Comparison of ENCODE assay signal across 27 mouse cellular contexts in genomic region chr8:91424491-91425074, GRCm38 (mm10).
DNase-seq lines count a peak whose midpoint lies in the region; ATAC-seq and TF ChIP-seq lines count a peak whose summit lies in the region.
"Had no signal": no experiment of that assay in that cellular context is flagged by ENCODE, and none has a peak within 500 bp of the region (broad histone marks: within the 10 kb centered on the region; RNA-seq: fewer than 3 reads in every experiment).

No protein-coding gene starts in this region.

- no peak for ATAC-seq in heart, embryonic 11.5 days (replicated peaks; ENCODE audit: insufficient number of reproducible peaks, low FRiP score, low TSS enrichment)
- ATAC-seq in Patski: peak; percentile 62
- ATAC-seq: forebrain, embryonic 14.5 days; inflammation-experienced regulatory T-cells, adult 6 months; midbrain, embryonic 16.5 days had no signal

- peak overlapping the region; percentile 62; the same call in 1 of the 2 replicates for H3K27ac ChIP-seq in heart, embryonic 11.5 days (ENCODE audit: low read depth, low read length)
- H3K27ac ChIP-seq: embryonic facial prominence, embryonic 10.5 days; embryonic facial prominence, embryonic 15.5 days; hindbrain, embryonic 15.5 days; left cerebral cortex, adult 2 months; neural tube, embryonic 12.5 days had no signal

- POLR2A ChIA-PET in Patski (lab: Charles Lee): interaction anchor here (1.1 kb wide), 1 partner anchor 45 kb away, joined by 6 read pairs; no protein-coding TSS in a partner anchor

- intact Hi-C loops in heart, postnatal 36 days (cut with DNase I): loop anchor here (2.0 kb wide), 1 partner anchor 14 kb away; no protein-coding TSS in a partner anchor

- no peak for TF ChIP-seq CTCF in Patski (IDR thresholded peaks at IDR 0.05)

- no peak overlapping the region for H3K9ac ChIP-seq in heart, embryonic 11.5 days (ENCODE audit: low read depth, low read length)
- H3K9ac ChIP-seq: embryonic facial prominence, embryonic 15.5 days; hindbrain, embryonic 15.5 days; limb, embryonic 13.5 days; neural tube, embryonic 12.5 days had no signal

- in situ Hi-C loops in Patski (cut with MboI; ENCODE audit: low pct_unique_long_range_greater_than_20kb): no loop called here

- DNase-seq in heart, postnatal 36 days: no peak
- peak; percentile 13 for DNase-seq in ovary, adult 18-20 months (ENCODE audit: low spot score)
- DNase-seq in ovary, postnatal 36 days (ENCODE audit: low spot score): no peak
- DNase-seq in Patski (ENCODE audit: low read depth, low spot score): peak; percentile 9
- peak; percentile 55 for DNase-seq in yolk sac, embryonic 10.5 days (ENCODE audit: low spot score)
- no peak for DNase-seq in right cerebral cortex, postnatal 25 days
- DNase-seq: adrenal gland, postnatal 10 days; B cell, adult 2 months; cerebellum, adult 8-10 months; cerebellum, postnatal 25 days; kidney, adult 11 months; lung, postnatal 36 days; spleen, adult 18-20 months; thymus, postnatal 25 days had no signal

- no peak overlapping the region for H3K4me2 ChIP-seq in heart, embryonic 11.5 days
- H3K4me2 ChIP-seq: embryonic facial prominence, embryonic 15.5 days; hindbrain, embryonic 15.5 days; limb, embryonic 13.5 days; liver, embryonic 11.5 days; midbrain, embryonic 11.5 days; neural tube, embryonic 12.5 days had no signal

- H3K9me3 ChIP-seq in heart, embryonic 11.5 days (replicated peaks; ENCODE audit: control insufficient read depth, low read length): no peaks in the 10 kb centered on the region
- H3K9me3 ChIP-seq: embryonic facial prominence, embryonic 10.5 days; embryonic facial prominence, embryonic 15.5 days; hindbrain, embryonic 15.5 days; limb, embryonic 13.5 days; neural tube, embryonic 12.5 days had no signal

- peaks cover 9% of the 10 kb centered on the region; the same call in 1 of the 2 replicates for H3K4me1 ChIP-seq in heart, embryonic 11.5 days (ENCODE audit: control insufficient read depth, insufficient read depth, low read length)
- H3K4me1 ChIP-seq: hindbrain, embryonic 15.5 days; neural tube, embryonic 12.5 days had no signal

- WGBS in heart, embryonic 11.5 days (ENCODE audit: insufficient replicate concordance): 37% methylated on average over 5 of the region's 5 CpGs

- CTCF ChIA-PET in Patski (lab: Charles Lee): interaction anchor here (1.2 to 1.6 kb wide), 4 partner anchors 8 to 43 kb away, joined by 3 to 5 read pairs (median 4); no protein-coding TSS in a partner anchor

- H3K36me3 ChIP-seq in heart, embryonic 11.5 days (ENCODE audit: control insufficient read depth, insufficient read depth, low read length): no peaks in the 10 kb centered on the region
- H3K36me3 ChIP-seq: hindbrain, embryonic 15.5 days; neural tube, embryonic 12.5 days had no signal

- H3K27me3 ChIP-seq in heart, embryonic 11.5 days (ENCODE audit: control insufficient read depth, insufficient read depth, low read length): no peaks in the 10 kb centered on the region
- no peaks in the 10 kb centered on the region for H3K27me3 ChIP-seq in Patski
- H3K27me3 ChIP-seq: CH12.LX; embryonic facial prominence, embryonic 15.5 days; hindbrain, embryonic 15.5 days; limb, embryonic 13.5 days; neural tube, embryonic 12.5 days had no signal

- no peak overlapping the region for H3K4me3 ChIP-seq in heart, embryonic 11.5 days (ENCODE audit: low read depth, low read length)
- H3K4me3 ChIP-seq: embryonic facial prominence, embryonic 10.5 days; embryonic facial prominence, embryonic 15.5 days; hindbrain, embryonic 15.5 days; left cerebral cortex, adult 2 months; limb, embryonic 13.5 days; neural tube, embryonic 12.5 days had no signal

Comparison
In these comparisons a context has a peak if more than half of its experiments do, and no peak if none do; other contexts are left out.
1. DNase-seq: peak in ovary, adult 18-20 months (single experiment), Patski (single experiment) and yolk sac, embryonic 10.5 days (single experiment); none in heart, postnatal 36 days (0 of 2), ovary, postnatal 36 days (single experiment) and right cerebral cortex, postnatal 25 days (single experiment).